Mouse (Mus musculus) spleen, adult 2 months (tissue): Measurements from ENCODE around the gene Med17.

Experiments
- CTCF ChIP-seq: fragments of 200-500 bp; IDR thresholded peaks from 2 replicates; pipeline ENCODE4 v1.5.1; 2011; ENCODE audit warnings: mild to moderate bottlenecking, inconsistent platforms; ENCODE audit not compliant: insufficient read depth, insufficient read length, insufficient replicate concordance; ENCODE audit errors: extremely low read depth
- POLR2A ChIP-seq: fragments of 200-500 bp; IDR thresholded peaks from 2 replicates; pipeline ENCODE4 v1.6.1; 2011; ENCODE audit warnings: low read depth, low read length, inconsistent platforms

DNA sequence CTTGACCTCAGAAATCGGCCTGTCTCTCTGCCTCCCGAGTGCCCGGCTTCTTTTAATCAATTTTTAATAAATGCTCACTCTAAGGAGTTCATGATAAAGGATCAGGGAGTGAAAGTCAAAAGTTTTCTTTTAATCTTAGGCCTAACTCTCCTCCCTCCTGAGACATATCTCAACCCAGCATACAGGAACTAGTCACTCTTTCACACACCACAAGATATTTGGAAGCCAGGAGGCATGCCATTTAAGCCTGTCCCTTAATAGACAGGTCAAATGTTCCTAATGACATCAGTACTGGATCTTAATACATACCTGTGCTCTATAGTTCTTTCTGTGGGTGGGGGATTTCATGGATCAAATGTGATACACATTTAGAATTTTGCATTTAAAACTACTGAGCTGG is 1.4 kb downstream of the Med17 start:
- TF ChIP-seq CTCF, result no peak
- TF ChIP-seq POLR2A, result no peak
